Mouse (Mus musculus) adrenal gland, postnatal 4 days (tissue): ENCODE data around the gene Rhd. TPM values are rescaled to one million over a fixed set of nuclear protein-coding genes. Genes with fewer than 3 reads are reported as not detected.
"Not testable (repeated sequence)": the region's sequence is repeated elsewhere in the genome, so short reads cannot be mapped to it uniquely, and the experiment has no call there.

Experiments used
- DNase-seq, 2 experiments: peaks; one replicate each; pipeline ENCODE4 v3.0.0; 2021 to 2022; ENCODE audit warnings: low spot score in 2 of 2, mixed read lengths in 2 of 2
- total RNA-seq, 2 experiments: library from RNA; stranded (reverse); gene quantifications; 2 replicates each; pipeline ENCODE4 v1.2.3; 2021

Rhd gene
- total RNA-seq, 2 experiments from 2014 or later: 6.5 to 12.0 TPM

DNA sequence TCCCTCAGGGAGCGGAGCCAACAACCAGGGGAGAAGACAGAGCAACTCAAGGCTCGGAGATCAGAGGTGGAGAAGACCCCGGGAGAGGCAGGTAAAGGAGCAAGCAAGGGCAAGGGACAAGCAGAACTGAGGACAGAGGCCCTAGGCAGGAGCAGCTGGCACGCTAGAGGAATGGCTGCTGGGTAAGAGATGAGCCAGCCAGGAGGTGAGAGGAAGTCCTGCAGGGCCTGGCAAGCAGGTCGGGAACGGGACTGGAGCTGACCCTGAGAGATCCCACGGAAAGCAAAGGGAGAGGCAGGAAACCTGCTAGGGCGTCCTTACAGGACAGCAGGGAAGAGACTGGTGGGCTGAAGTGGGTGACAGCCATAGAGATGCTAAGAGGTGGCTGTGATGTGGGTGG lies 36.8 kb downstream of the Rhd start:
- no peak for DNase-seq

DNA sequence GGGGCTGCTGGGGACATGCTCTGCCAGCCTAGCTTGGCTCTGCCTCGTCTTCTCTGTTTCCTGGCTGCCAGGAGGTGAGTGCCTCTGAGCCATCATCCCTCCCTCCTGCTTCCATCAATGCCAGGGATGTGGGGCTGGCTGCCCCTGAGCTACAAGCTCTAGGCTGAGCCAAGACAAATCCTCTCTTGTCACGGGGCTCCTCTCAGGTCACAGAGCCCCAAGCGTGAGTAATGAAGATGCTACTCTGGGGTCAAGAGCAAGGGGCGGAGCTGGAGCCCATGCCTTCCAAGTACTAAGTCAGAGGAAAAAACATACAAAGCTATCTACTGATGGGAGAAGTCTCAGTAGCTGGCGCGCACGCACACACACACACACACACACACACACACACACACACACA lies 38.7 kb downstream of the Rhd start:
- DNase-seq: no peak

DNA sequence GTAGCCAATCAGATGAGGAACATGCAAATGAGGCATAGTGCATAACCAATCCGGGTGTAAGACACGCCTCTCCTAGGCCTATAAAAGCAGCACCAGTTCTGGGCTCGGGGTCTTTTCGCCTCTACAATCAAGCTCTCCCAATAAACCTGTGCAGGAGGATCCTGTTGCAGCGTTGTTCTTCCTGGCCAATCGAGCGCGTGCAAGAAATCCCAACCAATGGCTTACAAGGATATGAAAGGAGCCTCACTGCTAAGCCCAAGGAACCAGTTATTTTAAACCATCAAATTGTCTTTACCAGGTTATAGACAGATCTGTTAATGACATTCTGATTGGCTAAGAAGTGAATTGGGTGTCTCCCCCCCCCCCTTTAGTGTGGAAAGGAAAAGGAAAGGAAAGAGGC lies 47.1 kb downstream of the Rhd start:
- not testable (repeated sequence) for DNase-seq

DNA sequence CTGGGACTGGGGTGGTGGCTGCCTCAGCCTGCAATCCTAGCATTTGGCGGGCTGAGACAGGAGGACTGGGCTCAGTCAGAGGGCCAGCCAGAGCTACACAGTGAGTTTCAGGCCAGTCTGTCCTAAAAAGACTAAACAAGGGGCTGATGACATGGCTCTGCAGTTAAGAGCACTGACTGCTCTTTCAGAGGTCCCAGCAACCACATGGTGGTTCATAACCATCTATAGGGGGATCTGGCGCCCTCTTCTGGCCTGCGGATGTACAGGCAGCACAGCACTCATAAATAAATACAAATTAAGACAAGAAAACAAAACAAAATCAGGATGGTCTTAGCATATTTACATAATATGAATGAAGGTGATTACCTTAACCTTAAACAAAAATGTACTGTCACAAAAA lies 49.1 kb downstream of the Rhd start:
- peak; percentile 26 to 50 for DNase-seq

DNA sequence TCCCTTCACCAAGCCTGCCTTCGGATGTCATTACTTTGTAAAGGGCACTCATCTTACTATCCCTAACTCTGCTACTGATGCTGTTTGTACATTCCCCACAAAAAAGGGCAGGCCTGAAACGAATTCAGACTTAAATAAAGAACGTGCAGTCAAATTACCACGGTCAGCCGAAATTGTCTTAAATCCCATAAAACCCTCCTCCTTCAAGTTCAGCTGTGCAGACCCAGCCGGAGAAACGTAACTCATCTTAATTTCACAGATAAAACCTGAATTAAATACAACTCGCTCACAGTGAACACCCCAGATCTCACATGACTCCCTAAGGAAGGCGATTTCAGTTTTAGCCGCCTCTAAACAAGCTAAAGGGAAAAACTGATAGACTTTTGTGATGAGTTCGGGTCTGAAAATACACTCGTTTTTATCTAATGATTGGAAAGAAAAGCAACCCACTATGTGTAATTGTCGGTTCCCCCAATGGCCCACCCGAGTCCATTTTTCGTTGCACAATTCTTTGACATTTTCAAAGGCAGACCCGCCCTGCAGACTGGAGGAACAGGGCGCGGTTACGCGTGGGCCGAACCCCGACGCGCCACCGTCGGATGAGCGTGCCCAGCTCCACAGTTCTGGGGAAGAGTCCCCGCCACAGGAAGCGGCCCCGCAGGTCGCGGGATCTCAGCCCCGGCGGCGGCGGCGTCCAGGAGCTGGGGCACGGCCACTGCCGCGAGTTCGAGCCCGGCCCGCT lies 50.0 kb downstream of the Rhd start:
- DNase-seq: no peak

DNA sequence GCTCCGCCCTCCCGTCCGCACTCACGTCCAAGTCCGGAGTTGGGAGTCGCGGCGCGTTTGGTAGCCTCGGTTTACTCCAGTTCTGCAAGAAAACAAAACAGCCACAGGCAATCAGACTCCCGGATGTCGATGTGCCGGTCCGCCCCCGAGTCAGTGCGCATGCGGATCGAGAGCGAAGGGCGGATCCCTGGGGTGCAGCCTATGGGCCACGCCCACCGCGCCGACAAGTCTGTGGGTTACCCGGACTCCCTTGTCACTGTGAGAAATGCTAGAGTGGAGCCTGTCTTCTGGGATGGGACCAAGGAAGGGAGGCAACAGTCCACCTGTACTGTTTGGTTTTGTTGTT lies 50.5 kb downstream of the Rhd start, which contains the start of gene Tmem50a:
TSS of gene Tmem50a (minus strand) at position 161 of the 346 bp plus-strand sequence.
- peak; percentile 77 to 95 for DNase-seq

DNA sequence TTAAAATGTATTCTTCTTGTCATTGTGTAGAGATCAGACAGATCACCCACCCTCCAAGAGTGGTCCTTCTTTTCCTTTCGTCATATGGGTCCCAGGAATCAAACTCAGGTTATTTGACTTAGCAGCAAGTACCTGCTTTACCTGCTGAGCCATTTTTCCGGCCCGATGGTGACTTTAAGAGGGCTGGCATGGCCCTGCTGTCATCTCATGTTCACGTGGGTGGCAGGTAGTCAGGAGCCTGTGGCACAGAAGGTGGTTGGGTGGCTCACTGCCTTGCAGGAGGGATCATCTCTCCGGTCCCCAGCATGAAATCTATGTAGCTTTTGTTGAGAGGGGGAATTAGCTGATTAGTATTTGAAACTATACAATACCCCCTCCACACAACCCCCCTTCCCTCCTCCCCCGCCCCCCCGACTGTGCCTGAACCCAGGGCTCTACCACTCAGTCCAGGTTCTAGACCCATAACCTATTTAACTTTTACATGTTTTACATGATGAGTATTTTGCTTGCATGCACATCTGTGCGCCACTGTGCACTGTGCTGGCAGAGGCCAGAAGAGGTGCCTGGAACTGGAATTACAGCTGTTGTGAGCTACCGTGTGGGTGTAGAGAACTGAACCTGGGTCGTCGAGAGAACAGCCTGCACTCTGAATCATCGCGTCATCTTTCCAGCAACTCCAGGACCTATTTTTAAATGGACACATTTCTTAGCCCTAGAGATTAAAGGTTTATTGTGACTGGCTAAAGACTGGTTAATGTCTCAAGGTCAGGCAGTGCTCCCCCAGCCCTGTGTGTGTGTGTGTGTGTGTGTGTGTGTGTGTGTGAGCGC lies 51.1 kb downstream of the Rhd start:
- DNase-seq: no peak

DNA sequence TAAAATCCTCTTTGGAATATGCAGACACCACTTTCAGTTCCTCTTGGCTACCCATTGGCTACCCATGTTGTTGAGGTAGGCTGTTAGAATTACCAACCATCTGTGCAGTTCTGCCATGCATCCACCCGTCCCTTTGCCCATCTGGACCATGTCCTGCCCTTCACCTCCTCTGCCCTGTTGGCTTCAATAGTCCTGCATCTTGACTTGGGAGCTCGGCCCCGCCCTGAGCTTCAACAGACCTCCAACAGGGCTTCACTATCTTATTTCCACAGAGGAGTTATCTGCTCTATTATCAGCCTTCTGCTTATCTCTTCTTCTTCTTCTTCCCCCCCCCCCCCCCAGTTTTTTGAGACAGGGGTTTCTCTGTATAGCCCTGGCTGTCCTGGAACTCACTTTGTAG lies 52.9 kb downstream of the Rhd start:
- DNase-seq: no peak

DNA sequence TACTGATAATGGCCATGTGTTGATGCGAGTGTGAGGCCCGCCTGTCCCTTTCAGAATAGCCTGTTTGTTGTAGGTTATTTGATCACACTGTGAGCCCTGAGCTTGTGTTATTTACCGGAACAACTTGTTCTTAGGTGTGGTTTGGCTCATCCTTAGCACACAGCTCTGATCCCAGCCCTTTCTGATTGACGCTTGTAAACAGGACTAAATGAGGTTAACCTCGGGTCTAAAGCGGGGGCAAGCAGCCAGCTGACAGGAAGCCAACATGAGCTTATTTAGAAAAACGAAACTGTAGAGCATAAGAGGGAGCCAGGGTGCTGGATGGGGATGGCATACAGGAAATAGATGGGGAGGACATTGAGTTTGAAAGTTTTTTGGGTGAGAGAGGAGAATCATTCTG lies 54.0 kb downstream of the Rhd start:
- DNase-seq: peak in 1 of 2 experiments; percentile 34

DNA sequence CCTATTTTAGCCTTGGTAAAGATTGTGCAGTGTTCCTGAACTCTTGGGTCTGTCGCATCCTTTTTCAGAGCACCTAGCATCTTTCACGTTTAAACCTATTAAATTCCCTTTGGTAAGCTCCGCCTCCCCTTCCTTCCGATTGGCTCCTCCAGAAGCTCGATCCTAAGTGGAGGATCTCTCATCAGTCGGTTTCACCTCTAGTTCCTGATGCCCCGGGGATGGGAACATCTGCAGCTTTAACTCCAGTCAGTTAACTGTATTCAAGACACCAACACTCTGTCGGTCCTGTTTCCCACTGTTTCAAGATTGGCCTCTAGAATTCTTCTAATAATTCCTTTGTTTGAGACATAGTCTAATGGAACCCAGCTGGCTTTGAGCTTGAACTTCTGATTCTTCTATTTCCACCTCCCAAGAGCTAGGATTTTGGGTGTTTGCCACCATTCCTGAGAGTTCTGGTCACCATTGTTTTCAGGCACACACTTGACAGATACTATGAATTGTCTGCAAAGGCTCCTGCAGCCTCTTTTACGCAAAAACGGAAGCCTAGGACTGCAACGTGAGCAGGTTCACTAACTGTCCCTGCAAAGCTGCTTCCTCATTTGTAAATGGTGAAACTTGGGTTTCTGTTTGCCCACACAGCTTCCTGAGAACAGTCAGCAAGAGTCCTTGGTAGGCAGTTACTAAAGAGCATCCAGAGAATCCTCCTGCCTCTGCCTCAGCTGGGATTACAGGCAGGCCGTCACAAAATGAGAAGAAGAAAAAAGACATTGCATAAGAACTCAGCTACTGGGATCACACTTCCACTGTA lies 55.6 kb downstream of the Rhd start:
- DNase-seq: no peak

DNA sequence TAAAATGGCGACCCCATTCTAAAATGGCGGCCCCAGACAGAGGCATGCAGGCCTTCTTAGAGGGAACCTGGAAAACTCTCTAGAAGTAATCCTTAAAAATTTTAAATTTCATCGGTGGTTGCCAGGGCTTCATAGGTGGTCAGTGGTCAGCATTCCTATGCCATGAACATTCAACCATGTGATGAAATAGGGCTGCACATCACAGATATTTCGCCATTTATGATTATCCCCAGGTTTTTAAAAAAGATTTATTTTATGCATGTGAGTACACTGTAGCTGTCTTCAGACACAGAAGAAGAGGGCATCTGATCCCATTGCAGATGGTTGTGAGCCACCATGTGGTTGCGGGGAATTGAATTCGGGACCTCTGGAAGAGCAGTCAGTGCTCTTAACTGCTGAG lies 56.3 kb downstream of the Rhd start:
- no peak for DNase-seq

DNA sequence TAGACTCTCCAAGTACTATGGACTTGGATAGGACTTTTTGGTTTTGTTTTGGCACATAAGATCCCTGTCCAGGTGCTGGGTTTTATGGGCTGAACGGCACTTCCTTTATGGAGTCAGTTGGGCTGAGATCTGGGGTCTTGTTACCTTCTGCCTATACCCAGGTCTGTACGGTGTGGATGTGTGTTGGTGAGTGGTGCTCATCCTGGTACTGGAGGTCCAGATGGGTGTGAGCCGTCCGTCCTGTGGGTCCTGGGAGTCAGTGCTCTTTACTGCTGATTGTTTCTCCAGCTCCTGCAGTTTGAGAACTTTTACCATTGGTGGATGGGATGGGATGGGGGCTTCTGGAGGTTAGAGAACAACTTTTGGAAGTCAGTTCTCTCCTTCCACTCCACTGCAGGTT lies 57.4 kb downstream of the Rhd start:
- DNase-seq: no peak

DNA sequence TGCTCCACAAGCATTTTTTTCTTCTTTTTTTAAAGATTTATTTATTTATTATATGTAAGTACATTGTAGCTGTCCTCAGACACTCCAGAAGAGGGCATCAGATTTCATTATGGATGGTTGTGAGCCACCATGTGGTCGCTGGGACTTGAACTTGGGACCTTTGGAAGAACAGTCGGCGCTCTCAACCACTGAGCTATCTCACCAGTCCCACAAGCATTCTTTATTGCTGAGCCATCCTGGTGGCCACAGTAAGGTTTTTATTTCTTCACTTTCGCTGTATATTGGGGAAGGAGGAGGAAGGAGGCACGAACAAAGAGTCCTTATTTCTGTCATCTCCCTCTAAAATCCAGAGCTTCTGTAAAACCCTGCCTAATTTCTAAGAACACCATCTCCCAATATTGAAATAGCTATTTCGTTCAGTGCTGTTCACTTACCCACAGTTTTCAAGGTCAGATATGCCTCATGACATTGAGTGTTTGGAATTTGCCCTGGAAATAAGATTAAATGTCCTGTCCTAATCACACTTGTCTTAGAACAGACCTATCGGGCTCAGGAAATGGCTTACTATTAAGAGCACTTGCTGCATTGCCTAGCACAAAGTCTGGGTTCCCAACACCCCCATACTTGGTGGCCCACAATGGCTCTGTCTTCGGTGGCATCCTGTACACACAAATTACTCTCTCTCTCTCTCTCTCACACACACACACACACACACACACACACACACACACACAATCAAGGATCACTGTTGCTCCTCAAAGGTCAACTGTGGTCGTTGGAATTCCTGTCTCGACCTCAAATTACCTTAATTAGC lies 58.0 kb downstream of the Rhd start:
- DNase-seq: no peak

DNA sequence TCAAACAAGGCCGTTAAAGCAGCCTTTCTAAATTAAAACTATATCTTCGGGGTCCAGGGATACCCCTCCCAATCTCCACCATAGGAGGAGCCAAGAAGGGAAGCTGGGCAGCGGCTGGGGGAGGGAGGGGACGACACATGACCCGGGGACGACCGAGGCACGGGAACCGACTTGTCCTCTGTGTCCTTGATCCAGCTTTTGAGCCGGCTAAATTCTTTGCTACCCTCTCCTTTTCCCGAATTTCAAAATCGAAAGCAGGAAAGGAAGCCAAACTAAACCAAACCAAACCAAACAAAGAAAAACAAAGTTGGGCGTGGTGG lies 58.5 kb downstream of the Rhd start:
- peak; percentile 43 to 62 for DNase-seq

DNA sequence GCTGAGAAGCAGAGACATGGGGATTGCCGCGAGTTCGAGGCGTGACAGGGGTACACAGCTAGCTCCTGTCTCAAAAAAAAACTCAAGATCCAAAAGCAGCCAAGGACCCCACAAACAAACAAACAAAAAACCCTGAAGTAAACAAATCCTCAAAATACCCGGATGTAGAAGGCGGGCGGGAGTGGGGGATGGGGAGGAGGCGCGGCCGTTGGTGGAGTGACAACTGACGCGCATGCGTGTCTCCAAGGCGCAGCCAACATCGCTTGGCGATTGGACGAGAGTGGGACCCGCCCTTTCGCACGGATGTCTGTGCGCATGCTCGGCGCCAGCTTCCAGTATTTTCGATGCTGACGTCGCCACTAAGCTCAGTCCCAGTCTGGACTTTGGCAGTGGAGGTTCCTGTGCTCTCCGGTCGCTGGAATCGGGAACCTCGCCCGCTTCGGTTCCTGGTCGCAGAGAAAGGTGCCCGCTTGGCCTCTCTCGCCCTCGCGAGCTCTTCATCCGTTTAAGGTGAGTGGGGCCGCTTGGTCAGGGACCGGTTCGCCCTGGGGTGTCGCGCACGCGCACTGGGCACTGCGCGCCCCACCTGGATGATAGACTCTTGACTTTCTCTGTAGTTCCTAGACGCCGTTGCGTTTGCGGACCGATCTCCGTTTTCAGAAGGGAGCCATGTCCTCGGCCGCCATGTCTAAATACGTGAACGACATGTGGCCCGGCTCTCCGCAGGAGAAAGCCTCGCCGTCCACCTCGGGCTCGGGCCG lies 59.1 kb downstream of the Rhd start, which contains the start of gene Rsrp1:
TSS of gene Rsrp1 (plus strand) at position 335 of the 761 bp plus-strand sequence.
- DNase-seq: peak; percentile 93 to 94

DNA sequence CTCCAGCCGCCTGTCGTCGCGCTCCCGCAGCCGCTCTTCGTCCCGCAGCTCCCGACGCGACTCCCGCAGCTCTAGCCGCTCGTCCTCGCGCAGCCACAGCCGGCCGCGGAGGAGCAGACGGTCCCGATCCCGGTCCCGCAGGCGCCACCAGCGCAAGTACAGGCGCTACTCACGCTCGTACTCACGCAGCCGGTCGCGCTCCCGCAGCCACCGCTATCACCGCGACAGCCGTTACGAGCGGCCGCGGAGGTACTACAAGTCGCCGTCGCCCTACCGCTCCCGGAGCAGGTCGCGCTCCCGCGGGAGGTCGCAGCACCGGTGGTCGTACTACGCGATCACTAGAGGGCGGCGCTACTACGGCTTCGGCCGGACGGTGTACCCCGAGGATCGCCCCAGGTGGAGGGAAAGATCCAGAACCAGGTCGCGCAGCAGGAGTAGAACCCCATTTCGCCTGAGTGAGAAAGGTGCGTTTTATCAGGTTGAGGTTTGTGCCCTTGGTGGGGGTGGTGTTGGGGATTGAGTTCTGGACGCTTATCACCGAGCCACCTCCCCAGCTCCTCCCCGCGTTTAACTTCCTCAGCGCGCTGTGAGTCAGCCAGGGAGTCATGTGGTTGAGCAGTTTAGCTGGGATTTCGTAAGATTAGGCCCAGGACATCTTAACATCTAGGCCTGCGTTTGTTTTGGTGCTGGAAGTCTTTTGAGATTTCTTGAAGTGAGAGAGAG lies 59.8 kb downstream of the Rhd start:
- peak; percentile 18 to 65 for DNase-seq

DNA sequence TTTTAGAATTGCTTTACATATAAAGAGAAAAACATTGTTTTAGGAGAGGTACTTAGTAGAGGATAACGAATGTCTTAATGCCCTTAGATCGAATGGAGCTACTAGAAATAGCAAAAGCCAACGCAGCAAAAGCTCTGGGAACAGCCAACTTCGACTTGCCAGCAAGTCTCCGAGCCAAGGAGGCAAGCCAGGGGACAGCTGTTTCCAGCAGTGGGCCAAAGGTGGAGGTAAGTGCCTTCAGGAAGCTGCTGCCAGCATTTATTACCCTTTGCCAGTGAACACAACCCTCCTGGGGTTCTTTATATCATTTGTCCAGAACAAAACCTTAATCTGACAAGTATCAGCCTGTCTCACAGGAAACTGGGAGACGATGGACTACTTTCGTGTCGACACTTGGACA lies 60.9 kb downstream of the Rhd start:
- DNase-seq: no peak

DNA sequence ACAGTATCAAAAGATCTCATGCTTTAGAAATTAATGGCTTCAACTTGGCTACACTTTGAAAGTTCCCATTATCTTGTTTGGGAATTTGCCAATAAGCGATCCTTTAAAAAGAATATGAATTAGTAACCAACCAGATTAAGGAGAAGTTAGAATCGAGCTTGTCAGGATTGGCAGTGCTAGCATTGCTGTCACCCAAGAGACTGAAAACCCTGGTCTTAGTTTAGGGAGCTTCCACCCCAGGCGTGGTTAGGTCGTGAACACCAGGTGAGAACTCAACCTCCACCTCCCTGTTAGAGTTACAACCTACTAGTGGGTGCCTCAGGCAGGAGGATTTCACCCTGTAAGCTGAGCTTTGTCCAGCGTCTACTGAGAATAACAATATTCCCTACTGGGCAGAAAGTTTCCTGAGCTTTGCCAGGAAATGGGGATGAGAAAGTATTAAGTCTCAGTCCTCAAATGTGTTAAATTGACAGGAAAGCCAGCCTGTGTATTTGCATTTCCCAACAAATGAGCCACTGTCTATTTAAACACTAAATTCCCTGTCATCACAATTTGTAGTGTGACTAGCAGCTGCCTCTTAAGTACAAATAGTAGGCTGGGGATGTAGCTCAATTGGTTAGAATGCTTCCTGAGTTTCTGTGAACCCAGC lies 63.6 kb downstream of the Rhd start:
- no peak for DNase-seq

DNA sequence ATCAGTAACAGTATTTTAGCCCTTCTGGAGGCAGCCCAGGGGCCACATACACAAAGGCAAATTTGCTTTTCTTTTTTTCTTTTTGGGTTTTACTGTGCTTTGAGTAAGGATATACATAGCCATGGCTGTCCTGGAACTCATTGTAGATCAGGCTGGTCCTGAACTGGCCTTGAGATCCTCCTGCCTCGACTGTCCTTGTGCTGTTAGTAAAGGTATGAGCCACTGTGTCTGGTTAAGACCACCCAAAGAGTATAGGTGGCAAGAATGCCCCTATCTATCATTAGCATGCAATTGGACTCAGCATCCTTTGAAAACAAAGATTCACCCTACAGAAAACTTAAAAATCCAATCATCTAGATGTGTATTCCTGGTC lies 64.1 kb downstream of the Rhd start:
- no peak for DNase-seq
